Mouse (Mus musculus): ENCODE data around the gene Piezo1. TPM values are rescaled to one million over a fixed set of nuclear protein-coding genes. Genes with fewer than 3 reads are reported as not detected.

Piezo1 gene
- polyA plus RNA-seq, 1 experiment from 2014 or later, result 11.9 TPM

DNA sequence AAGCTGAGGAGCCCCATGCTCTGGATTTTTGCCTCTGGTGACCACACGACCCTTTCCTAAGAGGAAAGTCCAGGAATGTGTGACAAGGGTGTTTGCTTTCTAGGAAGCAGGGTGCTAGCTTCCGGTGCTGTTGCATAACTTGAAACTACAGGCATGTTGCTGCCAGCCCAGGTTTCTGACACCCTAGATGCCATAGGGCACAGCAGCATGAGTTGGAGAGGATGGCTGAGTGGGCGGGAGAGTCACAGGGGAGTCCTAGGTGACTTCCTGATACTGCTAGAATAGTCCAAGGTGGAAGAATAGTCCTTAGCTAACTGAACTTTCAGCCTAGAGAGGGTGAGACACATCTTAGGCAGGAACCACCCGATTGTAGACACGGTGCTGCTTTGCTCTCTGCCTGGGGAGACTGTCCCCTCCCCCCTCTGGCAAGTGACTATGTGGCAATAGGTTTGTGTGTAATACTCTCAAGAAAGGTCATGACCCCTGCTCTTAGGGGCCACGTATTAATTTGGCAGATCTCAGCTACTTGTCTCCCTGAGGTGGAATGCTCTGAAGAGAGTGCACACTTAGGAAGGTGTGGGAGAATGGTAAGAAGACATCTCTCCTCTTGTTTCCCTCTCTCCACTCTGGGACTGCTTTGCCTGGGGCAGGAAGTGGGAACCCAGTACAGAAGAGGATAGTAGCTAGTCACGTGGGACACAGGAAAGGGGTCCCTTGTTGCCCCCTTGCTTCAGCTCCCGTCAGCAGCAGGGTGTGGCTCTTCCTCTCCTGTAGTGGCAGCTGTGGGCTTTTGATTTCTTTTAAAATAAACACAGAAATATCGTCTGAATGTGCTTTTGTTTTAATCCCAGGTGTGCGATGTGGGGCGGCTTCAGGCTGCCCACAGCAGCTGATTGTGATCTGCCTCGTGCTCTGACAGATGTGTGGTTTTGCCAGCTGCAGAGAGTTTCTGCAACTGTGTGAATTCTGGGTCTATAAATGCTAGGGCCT is 87.2 kb downstream of the Piezo1 start:
- H3K9ac ChIP-seq (replicated peaks), result no peak overlapping the region
- no peak overlapping the region for H3K27ac ChIP-seq
- H3K4me3 ChIP-seq (replicated peaks), result no peak overlapping the region
- no peak overlapping the region for H3K4me2 ChIP-seq
- no peak for ATAC-seq (ENCODE audit: insufficient number of reproducible peaks, insufficient read depth, low FRiP score, low TSS enrichment, low read depth)
- peaks cover 38% of the 10 kb centered on the region for H3K36me3 ChIP-seq
- H3K9me3 ChIP-seq, result no peaks in the 10 kb centered on the region
- WGBS, result 53% methylated on average over 12 of the region's 12 CpGs
- H3K27me3 ChIP-seq, result peaks cover 50% of the 10 kb centered on the region
- H3K4me1 ChIP-seq (replicated peaks), result peaks cover 18% of the 10 kb centered on the region

GRCm38 (mm10) chr8:122462510-122462909 is 88.6 kb downstream of the Piezo1 start:
- no peak overlapping the region for H3K27ac ChIP-seq
- H3K4me1 ChIP-seq (replicated peaks), result peaks cover 18% of the 10 kb centered on the region
- H3K9ac ChIP-seq (replicated peaks), result 0 out of 2 replicates have a peak overlapping the region, but pooled peaks have one; percentile 8
- H3K27me3 ChIP-seq, result peaks cover 65% of the 10 kb centered on the region
- H3K9me3 ChIP-seq, result no peaks in the 10 kb centered on the region
- no peak overlapping the region for H3K4me3 ChIP-seq (replicated peaks)
- peaks cover 24% of the 10 kb centered on the region for H3K36me3 ChIP-seq
- no peak for ATAC-seq (ENCODE audit: insufficient number of reproducible peaks, insufficient read depth, low FRiP score, low TSS enrichment, low read depth)
- 65% methylated on average over 8 of the region's 8 CpGs for WGBS
- no peak overlapping the region for H3K4me2 ChIP-seq

DNA sequence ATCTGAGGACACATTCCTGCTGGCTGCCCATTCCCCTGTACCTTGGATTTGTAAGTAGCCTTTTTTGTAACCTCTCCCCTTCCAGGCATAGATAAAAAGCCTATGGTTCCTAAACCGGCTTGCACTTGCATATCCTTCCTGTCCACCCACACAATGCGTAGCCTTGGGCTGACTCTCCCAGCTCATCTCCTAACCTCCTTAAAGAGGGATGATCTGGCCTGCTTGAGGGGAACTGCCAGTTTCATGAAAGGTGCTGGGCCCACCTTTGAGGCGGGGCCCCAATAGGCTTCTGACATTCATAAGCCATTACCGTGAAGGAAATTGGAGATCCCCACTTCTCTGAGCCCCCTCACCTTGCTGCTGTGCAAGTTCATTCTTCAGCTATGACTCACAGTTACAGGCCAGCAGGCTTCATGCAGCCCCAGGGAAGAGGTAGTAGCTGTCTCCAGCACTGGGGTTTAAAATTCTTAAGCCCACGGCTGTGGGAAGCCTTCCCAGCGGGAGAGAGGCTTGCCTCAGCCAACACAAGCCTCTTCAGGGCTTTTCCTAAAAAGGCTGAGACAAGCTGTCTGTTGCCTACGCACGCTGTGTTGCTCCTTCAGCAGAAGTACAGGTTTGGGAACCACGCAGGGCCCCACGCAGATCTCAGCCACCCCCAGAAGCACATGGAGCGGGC is 89.5 kb downstream of the Piezo1 start:
- peaks cover 18% of the 10 kb centered on the region for H3K4me1 ChIP-seq (replicated peaks)

GRCm38 (mm10) chr8:122460524-122461472 is 90.3 kb downstream of the Piezo1 start, which contains the start of gene Snai3:
Gene Snai3, minus strand, starts transcription at chr8:122460733.
- Histone ChIP-seq H3K36me3 (peaks cover 7% of the 10 kb centered on the region), H3K4me3 (replicated peaks) (peak within 1 kb of the TSS; percentile 34), H3K27me3 (peaks cover 81% of the 10 kb centered on the region), H3K9ac (replicated peaks) (no peak within 1 kb of the TSS), H3K4me1 (replicated peaks) (peaks cover 18% of the 10 kb centered on the region), H3K4me2 (peak within 1 kb of the TSS; percentile 62), H3K9me3 (no peaks in the 10 kb centered on the region), H3K27ac (no peak within 1 kb of the TSS)
- ATAC-seq (ENCODE audit: insufficient number of reproducible peaks, insufficient read depth, low FRiP score, low TSS enrichment, low read depth), result peak; percentile 52; the same call in 1 of the 2 replicates
- 2% methylated on average over 56 of the region's 56 CpGs for WGBS

More for the DNA sequence above, 89.5 kb downstream of the Piezo1 start:
- no peaks in the 10 kb centered on the region for H3K9me3 ChIP-seq
- WGBS, result 57% methylated on average over 11 of the region's 11 CpGs
- H3K36me3 ChIP-seq, result peaks cover 15% of the 10 kb centered on the region
- no peak overlapping the region for H3K4me2 ChIP-seq
- H3K4me3 ChIP-seq (replicated peaks), result no peak overlapping the region
- H3K27me3 ChIP-seq, result peaks cover 73% of the 10 kb centered on the region
- no peak overlapping the region for H3K27ac ChIP-seq
- ATAC-seq (ENCODE audit: insufficient number of reproducible peaks, insufficient read depth, low FRiP score, low TSS enrichment, low read depth), result no peak
- no peak overlapping the region for H3K9ac ChIP-seq (replicated peaks)

GRCm38 (mm10) chr8:122459990-122460389 is 91.1 kb downstream of the Piezo1 start:
- Histone ChIP-seq H3K4me1 (replicated peaks) (peaks cover 18% of the 10 kb centered on the region), H3K9me3 (no peaks in the 10 kb centered on the region), H3K27me3 (peaks cover 87% of the 10 kb centered on the region), H3K4me3 (replicated peaks) (peak overlapping the region; percentile 34), H3K9ac (replicated peaks) (no peak overlapping the region), H3K36me3 (no peaks in the 10 kb centered on the region), H3K4me2 (peak overlapping the region; percentile 62), H3K27ac (no peak overlapping the region)
- ATAC-seq (ENCODE audit: insufficient number of reproducible peaks, insufficient read depth, low FRiP score, low TSS enrichment, low read depth), result no peak
- 25% methylated on average over 7 of the region's 7 CpGs for WGBS

- no peak for ATAC-seq (ENCODE audit: insufficient number of reproducible peaks, insufficient read depth, low FRiP score, low TSS enrichment, low read depth)
- no peaks in the 10 kb centered on the region for H3K9me3 ChIP-seq
- H3K4me1 ChIP-seq (replicated peaks), result peaks cover 18% of the 10 kb centered on the region
- WGBS, result 58% methylated on average over 6 of the region's 6 CpGs
- peaks cover 90% of the 10 kb centered on the region for H3K27me3 ChIP-seq
- H3K36me3 ChIP-seq, result no peaks in the 10 kb centered on the region
- H3K27ac ChIP-seq, result no peak overlapping the region
- H3K4me2 ChIP-seq, result no peak overlapping the region
- H3K9ac ChIP-seq (replicated peaks), result no peak overlapping the region
- no peak overlapping the region for H3K4me3 ChIP-seq (replicated peaks)
Observed at GRCm38 (mm10) chr8:122459218-122459900, 91.8 kb downstream of the Piezo1 start.

- WGBS, result 68% methylated on average over 11 of the region's 11 CpGs
- ATAC-seq (ENCODE audit: insufficient number of reproducible peaks, insufficient read depth, low FRiP score, low TSS enrichment, low read depth), result no peak
- H3K9me3 ChIP-seq, result no peaks in the 10 kb centered on the region
- peaks cover 15% of the 10 kb centered on the region for H3K4me1 ChIP-seq (replicated peaks)
- H3K36me3 ChIP-seq, result no peaks in the 10 kb centered on the region
- H3K4me3 ChIP-seq (replicated peaks), result no peak overlapping the region
- peaks cover 75% of the 10 kb centered on the region for H3K27me3 ChIP-seq
- H3K9ac ChIP-seq (replicated peaks), result no peak overlapping the region
- H3K27ac ChIP-seq, result no peak overlapping the region
- no peak overlapping the region for H3K4me2 ChIP-seq
Observed at GRCm38 (mm10) chr8:122457171-122457570, 94.0 kb downstream of the Piezo1 start.

GRCm38 (mm10) chr8:122454409-122454808 is 96.7 kb downstream of the Piezo1 start:
- H3K4me2 ChIP-seq, result no peak overlapping the region
- H3K9me3 ChIP-seq, result no peaks in the 10 kb centered on the region
- H3K27me3 ChIP-seq, result peaks cover 47% of the 10 kb centered on the region
- no peak overlapping the region for H3K9ac ChIP-seq (replicated peaks)
- H3K4me1 ChIP-seq (replicated peaks), result no peaks in the 10 kb centered on the region
- WGBS, result 85% methylated on average over 6 of the region's 6 CpGs
- H3K27ac ChIP-seq, result no peak overlapping the region
- no peak for ATAC-seq (ENCODE audit: insufficient number of reproducible peaks, insufficient read depth, low FRiP score, low TSS enrichment, low read depth)
- H3K36me3 ChIP-seq, result no peaks in the 10 kb centered on the region
- no peak overlapping the region for H3K4me3 ChIP-seq (replicated peaks)

DNA sequence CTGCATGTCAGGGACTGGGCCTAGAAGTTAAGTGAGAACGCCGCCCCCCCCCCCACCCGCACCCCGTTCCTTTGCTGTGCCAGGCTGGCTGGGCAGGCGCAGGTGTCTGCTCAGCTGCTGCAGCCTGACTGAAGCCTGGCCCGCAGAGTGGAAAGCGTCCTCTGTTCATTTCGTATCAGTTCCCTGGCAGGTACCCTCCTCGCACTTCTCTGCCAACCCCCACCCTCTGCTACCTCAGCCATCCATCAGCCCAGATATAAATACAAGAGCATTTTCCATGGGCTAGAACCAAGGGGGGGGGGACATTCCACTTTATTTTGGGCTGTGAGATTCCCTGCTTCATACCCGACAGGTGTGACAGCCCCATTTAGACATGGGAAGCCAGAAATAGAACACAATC is 99.0 kb downstream of the Piezo1 start:
- Histone ChIP-seq H3K4me1 (replicated peaks) (no peaks in the 10 kb centered on the region), H3K4me3 (replicated peaks) (no peak overlapping the region), H3K9me3 (no peaks in the 10 kb centered on the region), H3K4me2 (no peak overlapping the region), H3K27me3 (peaks cover 25% of the 10 kb centered on the region), H3K27ac (no peak overlapping the region), H3K9ac (replicated peaks) (no peak overlapping the region), H3K36me3 (no peaks in the 10 kb centered on the region)
- WGBS, result 87% methylated on average over 10 of the region's 10 CpGs
- no peak for ATAC-seq (ENCODE audit: insufficient number of reproducible peaks, insufficient read depth, low FRiP score, low TSS enrichment, low read depth)

DNA sequence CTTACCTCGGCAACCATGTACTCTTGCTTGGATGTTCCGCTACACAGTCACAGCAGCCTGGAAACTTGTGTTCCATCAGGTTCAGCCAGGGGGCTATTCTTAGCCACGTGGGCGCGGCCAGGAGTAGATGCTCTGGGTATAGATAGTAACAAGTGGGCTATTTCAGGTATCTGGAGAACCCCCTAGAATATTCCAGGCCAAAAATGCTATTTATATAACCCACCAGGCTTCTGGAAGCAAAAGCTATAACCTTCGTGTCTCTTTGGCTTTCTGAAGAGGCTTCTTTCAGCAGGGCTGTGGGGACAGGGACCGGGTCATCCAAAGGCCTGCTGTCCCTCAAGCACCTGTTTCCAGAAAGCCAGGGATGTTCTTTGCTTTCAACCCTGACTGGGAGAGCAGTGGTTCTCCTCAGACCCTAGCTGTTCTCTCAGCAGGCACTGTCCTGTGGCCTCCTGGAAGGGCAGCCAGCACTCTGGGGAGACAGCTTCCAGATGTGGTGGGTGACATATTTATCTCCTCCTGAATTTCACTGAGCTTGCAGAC is 99.9 kb downstream of the Piezo1 start:
- peaks cover 16% of the 10 kb centered on the region for H3K27me3 ChIP-seq
- WGBS, result 75% methylated on average over 7 of the region's 7 CpGs
- no peaks in the 10 kb centered on the region for H3K36me3 ChIP-seq
- no peak overlapping the region for H3K4me3 ChIP-seq (replicated peaks)
- H3K27ac ChIP-seq, result no peak overlapping the region
- H3K4me2 ChIP-seq, result no peak overlapping the region
- H3K4me1 ChIP-seq (replicated peaks), result 0 out of 2 replicates have a peak, but pooled peaks cover 2% of the 10 kb centered on the region
- no peaks in the 10 kb centered on the region for H3K9me3 ChIP-seq
- no peak overlapping the region for H3K9ac ChIP-seq (replicated peaks)
- no peak for ATAC-seq (ENCODE audit: insufficient number of reproducible peaks, insufficient read depth, low FRiP score, low TSS enrichment, low read depth)

Measured in limb, embryonic 12.5 days (tissue).